Mouse (Mus musculus): ENCODE results near the gene Mmel1.

GRCm38 (mm10) chr4:154913845-154914244 lies 44.5 kb downstream of the Mmel1 start:
- TF ChIP-seq CTCF (IDR thresholded peaks at IDR 0.05; ENCODE audit: insufficient read depth, low read length) (no peak), POLR2A (IDR thresholded peaks at IDR 0.05; ENCODE audit: borderline replicate concordance, extremely low read depth, low read depth, low read length) (no peak)
